Mouse (Mus musculus) liver, embryonic 16.5 days (tissue): Measurements from ENCODE around the gene Neu2. TPM values are rescaled to one million over a fixed set of nuclear protein-coding genes. Genes with fewer than 3 reads are reported as not detected.

Experiments used
- ATAC-seq: fragments of 200-750 bp; cut with Nextera tagmentation; 2 replicates; pipeline ENCODE4 v1.8.0; 2017; ENCODE audit warnings: low read depth, mild to moderate bottlenecking, moderate number of reproducible peaks, moderate library complexity
- H3K27ac ChIP-seq: fragments of 300-500 bp; sonication (generic); 2 replicates; pipeline ENCODE4 v1.5.1; 2014; ENCODE audit warnings: mild to moderate bottlenecking, low read length
- H3K27me3 ChIP-seq: fragments of 300-500 bp; sonication (generic); 2 replicates; pipeline ENCODE4 v1.6.1; 2014; ENCODE audit warnings: low read depth, low read length, mixed read lengths; ENCODE audit not compliant: control insufficient read depth, insufficient read depth
- H3K36me3 ChIP-seq: fragments of 300-500 bp; sonication (generic); 2 replicates; pipeline ENCODE4 v1.6.1; 2014; ENCODE audit warnings: mild to moderate bottlenecking; ENCODE audit not compliant: control insufficient read depth, insufficient read depth
- H3K4me1 ChIP-seq: fragments of 300-500 bp; sonication (generic); 2 replicates; pipeline ENCODE4 v1.6.1; 2014; ENCODE audit warnings: low read depth, low read length, mixed read lengths; ENCODE audit not compliant: control insufficient read depth
- H3K4me2 ChIP-seq: fragments of 300-500 bp; sonication (generic); 2 replicates; pipeline ENCODE4 v1.6.1; 2014; ENCODE audit warnings: low read depth, low read length, mixed read lengths
- H3K4me3 ChIP-seq: fragments of 300-500 bp; sonication (generic); 2 replicates; pipeline ENCODE4 v1.5.1; 2014; ENCODE audit warnings: low read depth, mild to moderate bottlenecking, low read length
- H3K9ac ChIP-seq: fragments of 300-500 bp; sonication (generic); 2 replicates; pipeline ENCODE4 v1.6.1; 2014; ENCODE audit warnings: low read depth, low read length
- H3K9me3 ChIP-seq: fragments of 300-500 bp; sonication (generic); replicated peaks from 2 replicates; pipeline ENCODE4 v1.6.1; 2016; ENCODE audit warnings: low read length; ENCODE audit not compliant: control insufficient read depth
- WGBS: fragments of 180-500 bp; shearing (Covaris S2); extraction: QIAGEN DNeasy Blood & Tissue Kit; methylation state at CpG from one replicate; pipeline ENCODE4 v1.1.7; 2014; ENCODE audit not compliant: insufficient replicate concordance; 5-methylcytosine and 5-hydroxymethylcytosine counted together
- polyA plus RNA-seq: library from polyadenylated mRNA; unstranded; fragments of >200 nt; fragmentation: Nextera tagmentation; extraction: Ambion mirVana; gene quantifications from 2 replicates; pipeline ENCODE4 v1.2.1, GENCODE M21; 2015

Gene Neu2
- polyA plus RNA-seq, 1 experiment from 2014 or later = 0.65 TPM

- 54% methylated on average over 3 of the region's 3 CpGs for WGBS
- ATAC-seq = no peak
Measured at GRCm38 (mm10) chr1:87492285-87492684, 17.4 kb upstream of the Neu2 start.

DNA sequence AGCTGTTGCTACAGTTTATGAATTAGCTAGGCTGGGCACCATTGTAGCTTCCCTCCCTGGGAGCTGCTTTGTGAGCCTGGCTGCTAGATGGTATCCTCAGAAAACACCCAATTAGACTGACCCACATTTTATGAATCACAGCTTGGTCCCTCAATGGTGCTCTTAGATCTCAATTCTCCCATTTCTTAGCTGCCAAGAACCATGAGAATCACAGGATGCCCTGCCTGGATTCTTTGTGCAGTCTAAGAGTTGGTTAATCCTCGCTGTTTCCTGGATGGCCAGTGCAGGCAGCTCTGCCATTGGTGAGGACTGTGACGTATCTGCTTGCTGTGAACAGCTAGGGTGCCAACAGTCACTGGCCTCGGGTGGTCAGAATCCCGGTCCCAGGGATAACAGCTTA lies 16.1 kb upstream of the Neu2 start:
- Histone ChIP-seq H3K4me1 (no peaks in the 10 kb centered on the region), H3K4me3 (no peak overlapping the region), H3K27ac (no peak overlapping the region), H3K9me3 (no peaks in the 10 kb centered on the region), H3K27me3 (no peaks in the 10 kb centered on the region), H3K4me2 (no peak overlapping the region), H3K9ac (no peak overlapping the region), H3K36me3 (no peaks in the 10 kb centered on the region; the same call in 1 of the 2 replicates)
- ATAC-seq = no peak
- 56% methylated on average over 4 of the region's 4 CpGs for WGBS

More at GRCm38 (mm10) chr1:87492285-87492684, 17.4 kb upstream of the Neu2 start:
- H3K36me3 ChIP-seq = no peaks in the 10 kb centered on the region; the same call in 1 of the 2 replicates
- no peaks in the 10 kb centered on the region for H3K27me3 ChIP-seq
- no peak overlapping the region for H3K4me2 ChIP-seq
- H3K27ac ChIP-seq = no peak overlapping the region
- H3K9me3 ChIP-seq = no peaks in the 10 kb centered on the region
- H3K4me3 ChIP-seq = no peak overlapping the region
- no peak overlapping the region for H3K9ac ChIP-seq
- no peaks in the 10 kb centered on the region for H3K4me1 ChIP-seq

- Histone ChIP-seq H3K36me3 (no peaks in the 10 kb centered on the region), H3K9me3 (no peaks in the 10 kb centered on the region), H3K4me2 (no peak overlapping the region), H3K27ac (no peak overlapping the region), H3K4me1 (no peaks in the 10 kb centered on the region; the same call in 1 of the 2 replicates), H3K4me3 (no peak overlapping the region), H3K9ac (no peak overlapping the region), H3K27me3 (peaks cover 23% of the 10 kb centered on the region)
- WGBS = 58% methylated on average over 4 of the region's 4 CpGs
- no peak for ATAC-seq
Measured at GRCm38 (mm10) chr1:87505524-87505923, 4.2 kb upstream of the Neu2 start.

GRCm38 (mm10) chr1:87507857-87508256 lies 1.8 kb upstream of the Neu2 start:
- no peak for ATAC-seq
- Histone ChIP-seq H3K27ac (no peak overlapping the region), H3K27me3 (peaks cover 41% of the 10 kb centered on the region), H3K9me3 (no peaks in the 10 kb centered on the region), H3K4me3 (no peak overlapping the region), H3K36me3 (no peaks in the 10 kb centered on the region), H3K9ac (no peak overlapping the region), H3K4me1 (no peaks in the 10 kb centered on the region; the same call in 1 of the 2 replicates), H3K4me2 (no peak overlapping the region)
- WGBS = 54% methylated on average over 6 of the region's 6 CpGs

DNA sequence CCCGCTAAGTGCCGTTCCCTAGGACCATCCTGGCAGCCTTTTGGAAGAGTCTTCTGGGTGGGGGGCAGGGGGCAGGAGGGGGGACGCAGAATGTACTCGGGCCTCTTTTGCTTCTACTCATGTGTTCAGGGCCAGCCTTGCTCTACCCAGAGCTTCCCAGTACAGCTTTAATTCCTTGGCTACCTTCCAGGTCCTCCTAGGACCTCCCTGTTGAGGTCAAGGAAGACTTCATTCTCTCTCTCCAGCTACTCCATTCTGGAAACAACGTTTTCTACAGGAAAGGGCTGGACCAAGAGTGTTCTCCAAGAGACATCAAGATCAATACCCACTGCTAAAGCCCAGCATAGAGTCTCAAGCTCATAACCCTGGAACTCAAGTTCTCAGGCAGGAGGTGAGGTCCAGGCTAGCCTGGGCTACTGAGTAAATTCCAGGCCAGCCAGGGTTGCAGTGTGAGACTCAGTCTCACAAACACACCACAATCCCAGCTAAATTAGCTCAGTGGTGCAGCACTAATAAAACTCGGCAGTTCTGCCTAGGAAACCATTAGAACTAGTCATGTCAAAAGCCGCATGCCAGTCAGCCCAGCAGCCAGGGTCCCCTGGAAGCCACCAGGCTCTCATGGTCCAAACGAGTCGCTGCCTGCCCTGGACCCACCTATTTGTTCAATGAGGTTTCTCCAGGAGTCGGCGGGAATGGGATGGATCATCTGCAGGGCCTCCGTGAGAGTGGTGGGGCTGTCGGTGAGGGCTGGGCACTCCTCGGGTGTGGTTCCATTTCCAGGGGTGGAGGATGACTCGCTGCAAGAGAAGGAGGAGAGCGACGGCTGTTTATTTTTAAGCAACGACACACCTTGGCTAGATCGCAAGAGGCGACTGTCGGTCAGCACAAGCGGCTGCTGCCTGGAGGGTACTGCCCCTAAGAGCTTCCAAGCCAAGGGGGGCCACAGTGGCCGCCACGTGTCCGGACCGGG lies 813 bp upstream of the Neu2 start:
- no peaks in the 10 kb centered on the region for H3K36me3 ChIP-seq
- H3K9me3 ChIP-seq = no peaks in the 10 kb centered on the region
- no peak overlapping the region for H3K27ac ChIP-seq
- H3K27me3 ChIP-seq = peaks cover 41% of the 10 kb centered on the region
- no peaks in the 10 kb centered on the region; the same call in 1 of the 2 replicates for H3K4me1 ChIP-seq
- H3K4me3 ChIP-seq = no peak overlapping the region
- no peak overlapping the region for H3K9ac ChIP-seq
- H3K4me2 ChIP-seq = peak overlapping the region; percentile 74; the same call in 1 of the 2 replicates
- 15% methylated on average over 26 of the region's 26 CpGs for WGBS
- ATAC-seq = no peak

GRCm38 (mm10) chr1:87510166-87510691 lies 540 bp downstream of the Neu2 start:
- WGBS = under 1% methylated on average over 51 of the region's 61 CpGs
- Histone ChIP-seq H3K9ac (no peak overlapping the region; the same call in 1 of the 2 replicates), H3K27me3 (peaks cover 41% of the 10 kb centered on the region), H3K27ac (no peak overlapping the region), H3K4me2 (peak overlapping the region; percentile 74), H3K4me3 (peak overlapping the region; percentile 54), H3K36me3 (no peaks in the 10 kb centered on the region), H3K9me3 (no peaks in the 10 kb centered on the region), H3K4me1 (no peaks in the 10 kb centered on the region; the same call in 1 of the 2 replicates)
- peak; percentile 60 for ATAC-seq

- Histone ChIP-seq H3K4me2 (no peak overlapping the region), H3K4me3 (no peak overlapping the region), H3K27ac (no peak overlapping the region), H3K36me3 (no peaks in the 10 kb centered on the region), H3K9ac (no peak overlapping the region), H3K4me1 (no peaks in the 10 kb centered on the region; the same call in 1 of the 2 replicates), H3K9me3 (no peaks in the 10 kb centered on the region), H3K27me3 (peaks cover 41% of the 10 kb centered on the region)
- no peak for ATAC-seq
- WGBS = 15% methylated on average over 5 of the region's 5 CpGs
Measured at GRCm38 (mm10) chr1:87510845-87511244, 1.2 kb downstream of the Neu2 start.

DNA sequence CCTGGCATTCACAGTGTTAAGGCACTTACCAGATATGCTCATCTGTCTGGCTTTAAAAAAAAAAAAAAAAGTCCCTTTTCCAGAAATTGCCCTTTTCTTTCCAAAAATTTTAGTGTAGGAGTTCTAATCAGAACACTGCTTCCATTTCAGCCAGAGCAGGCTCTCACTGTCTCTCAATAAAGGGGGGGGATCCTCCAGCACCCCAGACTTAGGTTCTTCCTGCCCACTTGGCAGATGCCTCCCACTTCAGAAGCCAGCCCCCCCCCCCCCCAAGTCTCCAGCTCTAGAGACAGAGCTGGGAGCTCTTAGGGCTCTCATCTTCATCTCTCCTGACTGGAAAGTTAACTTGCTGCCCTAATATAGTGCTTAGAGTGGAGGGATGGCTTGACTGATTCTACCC lies 10.8 kb downstream of the Neu2 start:
- Histone ChIP-seq H3K9me3 (no peaks in the 10 kb centered on the region), H3K27me3 (no peaks in the 10 kb centered on the region), H3K4me3 (no peak overlapping the region), H3K9ac (no peak overlapping the region), H3K36me3 (no peaks in the 10 kb centered on the region), H3K27ac (no peak overlapping the region), H3K4me1 (no peaks in the 10 kb centered on the region), H3K4me2 (no peak overlapping the region)
- no peak for ATAC-seq

GRCm38 (mm10) chr1:87521523-87521922 lies 11.8 kb downstream of the Neu2 start:
- 44% methylated on average over 1 of the region's 1 CpGs for WGBS

More at GRCm38 (mm10) chr1:87521523-87521922, 11.8 kb downstream of the Neu2 start:
- no peak overlapping the region for H3K4me3 ChIP-seq
- H3K36me3 ChIP-seq = no peaks in the 10 kb centered on the region
- no peak overlapping the region for H3K9ac ChIP-seq
- H3K4me2 ChIP-seq = no peak overlapping the region
- H3K9me3 ChIP-seq = no peaks in the 10 kb centered on the region
- no peak overlapping the region for H3K27ac ChIP-seq
- H3K4me1 ChIP-seq = no peaks in the 10 kb centered on the region
- ATAC-seq = no peak
- no peaks in the 10 kb centered on the region for H3K27me3 ChIP-seq
